Mouse (Mus musculus): ENCODE measurements around the gene Zfp579. TPM values are rescaled to one million over a fixed set of nuclear protein-coding genes. Genes with fewer than 3 reads are reported as not detected.
"Not testable (repeated sequence)": the region's sequence is repeated elsewhere in the genome, so short reads cannot be mapped to it uniquely, and the experiment has no call there.

Gene Zfp579
- polyA plus RNA-seq, 1 experiment from 2014 or later: 58.9 TPM

GRCm38 (mm10) chr7:5012681-5013513, 16.9 kb upstream of the Zfp579 start:
- peaks cover 47% of the 10 kb centered on the region for H3K36me3 ChIP-seq
- WGBS: 91% methylated on average over 27 of the region's 27 CpGs
- H3K9ac ChIP-seq (replicated peaks): no peak overlapping the region
- no peak overlapping the region; the same call in 1 of the 2 replicates for H3K4me2 ChIP-seq (replicated peaks)
- H3K9me3 ChIP-seq: no peaks in the 10 kb centered on the region
- peaks cover 16% of the 10 kb centered on the region for H3K4me1 ChIP-seq
- no peak for ATAC-seq (replicated peaks)
- H3K27ac ChIP-seq (replicated peaks): no peak overlapping the region
- H3K4me3 ChIP-seq: no peak overlapping the region
- H3K27me3 ChIP-seq: no peaks in the 10 kb centered on the region

- H3K9ac ChIP-seq (replicated peaks): no peak overlapping the region
- no peaks in the 10 kb centered on the region for H3K27me3 ChIP-seq
- H3K4me2 ChIP-seq (replicated peaks): no peak overlapping the region
- 97% methylated on average over 26 of the region's 26 CpGs for WGBS
- no peak overlapping the region for H3K4me3 ChIP-seq
- no peak for ATAC-seq (replicated peaks)
- H3K27ac ChIP-seq (replicated peaks): no peak overlapping the region
- peaks cover 3% of the 10 kb centered on the region; the same call in 1 of the 2 replicates for H3K4me1 ChIP-seq
- peaks cover 63% of the 10 kb centered on the region for H3K36me3 ChIP-seq
- no peaks in the 10 kb centered on the region for H3K9me3 ChIP-seq
These were observed 12.3 kb upstream of the Zfp579 start for GRCm38 (mm10) chr7:5008229-5008628.

GRCm38 (mm10) chr7:5002876-5003275, 6.9 kb upstream of the Zfp579 start:
- H3K9me3 ChIP-seq; H3K27ac ChIP-seq (replicated peaks); ATAC-seq (replicated peaks); H3K4me3 ChIP-seq; H3K9ac ChIP-seq (replicated peaks); H3K27me3 ChIP-seq; H3K4me1 ChIP-seq; H3K4me2 ChIP-seq (replicated peaks): not testable (repeated sequence)
- H3K36me3 ChIP-seq: peaks cover 19% of the 10 kb centered on the region
- 60% methylated on average over 8 of the region's 8 CpGs for WGBS

GRCm38 (mm10) chr7:4999876-5000275, 3.9 kb upstream of the Zfp579 start:
- no peak for ATAC-seq (replicated peaks)
- Histone ChIP-seq H3K4me3 (no peak overlapping the region), H3K4me1 (peaks cover 13% of the 10 kb centered on the region), H3K9ac (replicated peaks) (no peak overlapping the region), H3K27ac (replicated peaks) (no peak overlapping the region), H3K36me3 (0 out of 2 replicates have a peak, but pooled peaks cover 3% of the 10 kb centered on the region), H3K27me3 (no peaks in the 10 kb centered on the region), H3K9me3 (no peaks in the 10 kb centered on the region), H3K4me2 (replicated peaks) (no peak overlapping the region)
- 70% methylated on average over 2 of the region's 2 CpGs for WGBS

GRCm38 (mm10) chr7:4996934-4997333, 976 bp upstream of the Zfp579 start:
- Histone ChIP-seq H3K4me1 (peaks cover 34% of the 10 kb centered on the region), H3K27me3 (no peaks in the 10 kb centered on the region), H3K4me2 (replicated peaks) (peak overlapping the region; percentile 85), H3K4me3 (peak overlapping the region; percentile 72), H3K9me3 (no peaks in the 10 kb centered on the region), H3K9ac (replicated peaks) (peak overlapping the region; percentile 88), H3K27ac (replicated peaks) (peak overlapping the region; percentile 62), H3K36me3 (peaks cover 26% of the 10 kb centered on the region)
- ATAC-seq (replicated peaks): no peak
- 64% methylated on average over 8 of the region's 8 CpGs for WGBS

- Histone ChIP-seq H3K4me2 (replicated peaks) (peak overlapping the region; percentile 85), H3K27me3 (no peaks in the 10 kb centered on the region), H3K4me1 (peaks cover 34% of the 10 kb centered on the region), H3K9ac (replicated peaks) (peak overlapping the region; percentile 88), H3K9me3 (no peaks in the 10 kb centered on the region), H3K4me3 (peak overlapping the region; percentile 72), H3K36me3 (peaks cover 33% of the 10 kb centered on the region), H3K27ac (replicated peaks) (peak overlapping the region; percentile 72)
- peak; percentile 17 for ATAC-seq (replicated peaks)
- WGBS: 6% methylated on average over 19 of the region's 19 CpGs
These were observed 523 bp downstream of the Zfp579 start for GRCm38 (mm10) chr7:4995268-4996002.

- Histone ChIP-seq H3K4me1 (peaks cover 34% of the 10 kb centered on the region), H3K36me3 (peaks cover 33% of the 10 kb centered on the region), H3K4me2 (replicated peaks) (peak overlapping the region; percentile 85), H3K27ac (replicated peaks) (no peak overlapping the region), H3K4me3 (peak overlapping the region; percentile 72), H3K27me3 (no peaks in the 10 kb centered on the region), H3K9ac (replicated peaks) (peak overlapping the region; percentile 88; the same call in 1 of the 2 replicates), H3K9me3 (no peaks in the 10 kb centered on the region)
- no peak for ATAC-seq (replicated peaks)
- WGBS: 57% methylated on average over 59 of the region's 59 CpGs
These were observed 1.8 kb downstream of the Zfp579 start for GRCm38 (mm10) chr7:4993999-4994788.

- Histone ChIP-seq H3K4me1 (peaks cover 34% of the 10 kb centered on the region), H3K27me3 (no peaks in the 10 kb centered on the region), H3K4me3 (peak overlapping the region; percentile 72), H3K27ac (replicated peaks) (no peak overlapping the region), H3K4me2 (replicated peaks) (peak overlapping the region; percentile 85), H3K9ac (replicated peaks) (0 out of 2 replicates have a peak overlapping the region, but pooled peaks have one; percentile 4), H3K36me3 (peaks cover 33% of the 10 kb centered on the region), H3K9me3 (no peaks in the 10 kb centered on the region)
- whole genome bisulfite sequencing: 45% methylated on average over 55 of the region's 55 CpGs
- ATAC-seq (replicated peaks): no peak
These were observed 2.5 kb downstream of the Zfp579 start for GRCm38 (mm10) chr7:4993347-4993998.

GRCm38 (mm10) chr7:4988250-4988649, 7.7 kb downstream of the Zfp579 start:
- Histone ChIP-seq H3K4me3 (no peak overlapping the region), H3K4me1 (peaks cover 5% of the 10 kb centered on the region; the same call in 1 of the 2 replicates), H3K9me3 (no peaks in the 10 kb centered on the region), H3K27ac (replicated peaks) (no peak overlapping the region), H3K36me3 (peaks cover 18% of the 10 kb centered on the region), H3K27me3 (no peaks in the 10 kb centered on the region), H3K9ac (replicated peaks) (no peak overlapping the region), H3K4me2 (replicated peaks) (no peak overlapping the region)
- no peak for ATAC-seq (replicated peaks)
- 74% methylated on average over 2 of the region's 2 CpGs for WGBS

- WGBS: 90% methylated on average over 7 of the region's 7 CpGs
- H3K27ac ChIP-seq (replicated peaks): no peak overlapping the region
- H3K9me3 ChIP-seq: no peaks in the 10 kb centered on the region
- no peak overlapping the region for H3K9ac ChIP-seq (replicated peaks)
- no peaks in the 10 kb centered on the region for H3K4me1 ChIP-seq
- no peak for ATAC-seq (replicated peaks)
- H3K36me3 ChIP-seq: no peaks in the 10 kb centered on the region
- no peak overlapping the region for H3K4me2 ChIP-seq (replicated peaks)
- no peak overlapping the region for H3K4me3 ChIP-seq
- no peaks in the 10 kb centered on the region for H3K27me3 ChIP-seq
These were observed 19.1 kb downstream of the Zfp579 start for GRCm38 (mm10) chr7:4976832-4977231.

GRCm38 (mm10) chr7:4975455-4975854, 20.5 kb downstream of the Zfp579 start:
- 71% methylated on average over 4 of the region's 4 CpGs for WGBS
- Histone ChIP-seq H3K9ac (replicated peaks) (no peak overlapping the region), H3K4me1 (no peaks in the 10 kb centered on the region)

More at GRCm38 (mm10) chr7:4975455-4975854, 20.5 kb downstream of the Zfp579 start:
- no peaks in the 10 kb centered on the region for H3K36me3 ChIP-seq
- no peak overlapping the region for H3K4me3 ChIP-seq
- no peak for ATAC-seq (replicated peaks)
- H3K9me3 ChIP-seq: no peaks in the 10 kb centered on the region
- no peak overlapping the region for H3K27ac ChIP-seq (replicated peaks)
- H3K4me2 ChIP-seq (replicated peaks): no peak overlapping the region
- no peaks in the 10 kb centered on the region for H3K27me3 ChIP-seq
